Mouse (Mus musculus): ENCODE data around the gene Hoxa4.

- TF ChIP-seq CHD2 (IDR thresholded peaks at IDR 0.05; ENCODE audit: low read depth, low read length) (no peak), ZNF384 (IDR thresholded peaks at IDR 0.05; ENCODE audit: low read depth, low read length) (no peak), HCFC1 (IDR thresholded peaks at IDR 0.05; ENCODE audit: borderline replicate concordance, insufficient read depth, low read length) (no peak), MAFK (IDR thresholded peaks at IDR 0.05; ENCODE audit: insufficient read depth, low read depth, low read length) (no peak)
Measured at GRCm38 (mm10) chr6:52185834-52186233, 5.7 kb downstream of the Hoxa4 start.
